Comparison of ENCODE assay signal across 8 mouse cellular contexts in the genomic region with DNA sequence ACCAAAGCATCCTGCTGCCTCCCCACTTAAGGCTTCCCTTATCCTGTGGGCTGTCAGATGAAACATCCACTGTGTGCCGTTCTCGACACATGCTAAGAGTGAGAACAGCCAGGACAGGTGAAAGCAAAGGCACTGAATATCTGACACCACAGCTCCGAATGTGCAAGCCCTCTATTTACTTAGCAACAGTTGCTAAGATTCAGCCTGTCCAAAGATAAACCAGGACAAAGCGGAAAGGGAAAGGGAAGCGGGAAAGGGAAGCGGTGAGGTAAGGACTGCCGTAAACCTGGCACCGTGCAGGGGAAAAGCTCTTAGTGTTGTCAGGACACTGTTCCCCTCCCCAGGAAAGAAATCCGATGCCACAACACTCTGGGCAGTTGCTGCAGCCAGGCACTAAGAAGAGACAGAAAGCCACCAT.
DNase-seq lines count a peak whose midpoint lies in the region; TF ChIP-seq lines count a peak whose summit lies in the region.

No protein-coding gene starts in this region.

- intact Hi-C loops in left cerebral cortex, postnatal 4 days (cut with DNase I) = no loop called here

- TF ChIP-seq CTCF in layer of hippocampus, adult 2 months (conservative IDR thresholded peaks at IDR 0.05) = no peak

- DNase-seq in layer of hippocampus, adult 2 months (ENCODE audit: low spot score in 2 of 2) = no peak
- no peak for DNase-seq in layer of hippocampus, adult 8-10 months (ENCODE audit: low spot score in 2 of 2)
- DNase-seq in gastrocnemius, postnatal 25 days = peak; percentile 60
- peak; percentile 58 for DNase-seq in kidney, adult 9 months
- peak; percentile 56 to 69 for DNase-seq in lung, postnatal 4 days
- DNase-seq in urinary bladder, postnatal 25 days (ENCODE audit: low spot score) = no peak
- DNase-seq in left cerebral cortex, postnatal 4 days = no peak
- DNase-seq in urinary bladder, postnatal 10 days (ENCODE audit: low spot score) = no peak

- H3K4me3 ChIP-seq in layer of hippocampus, adult 2 months = no peak overlapping the region

- peak overlapping the region; percentile 86 for H3K27ac ChIP-seq in layer of hippocampus, adult 2 months

Comparison
In these comparisons a context has a peak if more than half of its experiments do, and no peak if none do; other contexts are left out.
1. DNase-seq: peak in gastrocnemius, postnatal 25 days (single experiment), kidney, adult 9 months (single experiment) and lung, postnatal 4 days (2 of 2); none in layer of hippocampus, adult 2 months (0 of 2), layer of hippocampus, adult 8-10 months (0 of 2), urinary bladder, postnatal 25 days (single experiment), left cerebral cortex, postnatal 4 days (single experiment) and urinary bladder, postnatal 10 days (single experiment).